Mouse (Mus musculus): Measurements from ENCODE around the gene Ccl27a.
"Not testable (repeated sequence)": the region's sequence is repeated elsewhere in the genome, so short reads cannot be mapped to it uniquely, and the experiment has no call there.

GRCm38 (mm10) chr4:41774002-41774401, at the start of gene Ccl27a:
- not testable (repeated sequence) for TF ChIP-seq CTCF, EP300 (IDR thresholded peaks at IDR 0.05)
